In genomic region chr3:29081952-29082295, GRCm38 (mm10) we compare ENCODE assay signal across 9 mouse cellular contexts. TPM values are rescaled to one million over a fixed set of nuclear protein-coding genes. Genes with fewer than 3 reads are reported as not detected.
DNase-seq lines count a peak whose midpoint lies in the region; ATAC-seq and TF ChIP-seq lines count a peak whose summit lies in the region.
"Had no signal": no experiment of that assay in that cellular context is flagged by ENCODE, and none has a peak within 500 bp of the region (broad histone marks: within the 10 kb centered on the region; RNA-seq: fewer than 3 reads in every experiment).

Gene Egfem1 (plus strand): TSS chr3:29082023.

- peak within 1 kb of the TSS; percentile 59 for H3K4me3 ChIP-seq in heart, embryonic 13.5 days
- H3K4me3 ChIP-seq in bone marrow macrophage, adult 2 months (ENCODE audit: insufficient read depth, low read length): peak within 1 kb of the TSS; percentile 7
- H3K4me3 ChIP-seq in hindbrain, embryonic 12.5 days: peak within 1 kb of the TSS; percentile 57
- peak within 1 kb of the TSS; percentile 61 for H3K4me3 ChIP-seq in limb, embryonic 10.5 days
- peak within 1 kb of the TSS; percentile 47 for H3K4me3 ChIP-seq in stomach, embryonic 16.5 days (replicated peaks; ENCODE audit: low read length)

- no peak for TF ChIP-seq POLR2A in bone marrow macrophage, adult 2 months (IDR thresholded peaks at IDR 0.05; ENCODE audit: borderline replicate concordance, low read depth, low read length)

- peak within 1 kb of the TSS; percentile 52; the same call in 1 of the 2 replicates for H3K9ac ChIP-seq in heart, embryonic 13.5 days
- H3K9ac ChIP-seq in hindbrain, embryonic 12.5 days: peak within 1 kb of the TSS; percentile 53
- H3K9ac ChIP-seq in stomach, embryonic 16.5 days (ENCODE audit: low read length): no peak within 1 kb of the TSS

- ATAC-seq in heart, embryonic 13.5 days (ENCODE audit: extremely low read depth, insufficient number of reproducible peaks, low FRiP score, low TSS enrichment): no peak
- peak; percentile 58; the same call in 1 of the 2 replicates for ATAC-seq in hindbrain, embryonic 12.5 days (ENCODE audit: low FRiP score)
- ATAC-seq in stomach, embryonic 16.5 days (ENCODE audit: insufficient read depth, low FRiP score): no peak

- no peak within 1 kb of the TSS for H3K27ac ChIP-seq in heart, embryonic 13.5 days (replicated peaks)
- no peak within 1 kb of the TSS for H3K27ac ChIP-seq in bone marrow macrophage, adult 2 months (ENCODE audit: insufficient read depth, low read depth, low read length)
- no peak within 1 kb of the TSS for H3K27ac ChIP-seq in hindbrain, embryonic 12.5 days
- peak within 1 kb of the TSS; percentile 53; the same call in 1 of the 2 replicates for H3K27ac ChIP-seq in limb, embryonic 10.5 days
- H3K27ac ChIP-seq in stomach, embryonic 16.5 days (ENCODE audit: low read length): no peak within 1 kb of the TSS

- no peak for DNase-seq in heart, adult 8-10 months (ENCODE audit: low spot score)
- no peak for DNase-seq in limb, embryonic 10.5 days (ENCODE audit: low spot score)
- DNase-seq in ovary, adult 18-20 months (ENCODE audit: low spot score): no peak
- DNase-seq in T-cell, adult 2 months (ENCODE audit: low spot score): no peak

- H3K4me2 ChIP-seq in heart, embryonic 13.5 days: peak within 1 kb of the TSS; percentile 93
- H3K4me2 ChIP-seq in hindbrain, embryonic 12.5 days (replicated peaks): peak within 1 kb of the TSS; percentile 97
- peak within 1 kb of the TSS; percentile 81 for H3K4me2 ChIP-seq in stomach, embryonic 16.5 days (ENCODE audit: low read depth, low read length)

- no peak for TF ChIP-seq CTCF in bone marrow macrophage, adult 2 months (IDR thresholded peaks at IDR 0.05; ENCODE audit: low read depth, low read length)

- H3K36me3 ChIP-seq in heart, embryonic 13.5 days: no peaks in the 10 kb centered on the region
- no peaks in the 10 kb centered on the region for H3K36me3 ChIP-seq in hindbrain, embryonic 12.5 days
- no peaks in the 10 kb centered on the region for H3K36me3 ChIP-seq in limb, embryonic 10.5 days
- no peaks in the 10 kb centered on the region for H3K36me3 ChIP-seq in stomach, embryonic 16.5 days (ENCODE audit: control insufficient read depth, insufficient read depth, low read length)

- peaks cover 79% of the 10 kb centered on the region for H3K27me3 ChIP-seq in heart, embryonic 13.5 days (replicated peaks)
- peaks cover 34% of the 10 kb centered on the region for H3K27me3 ChIP-seq in hindbrain, embryonic 12.5 days
- H3K27me3 ChIP-seq in limb, embryonic 10.5 days (ENCODE audit: low read depth, poor library complexity, severe bottlenecking): peaks cover 78% of the 10 kb centered on the region
- H3K27me3 ChIP-seq in stomach, embryonic 16.5 days (ENCODE audit: control insufficient read depth, insufficient read depth, low read length): peaks cover 39% of the 10 kb centered on the region

- 8% methylated on average over 12 of the region's 12 CpGs for WGBS in heart, embryonic 13.5 days
- 4% methylated on average over 12 of the region's 12 CpGs for WGBS in hindbrain, embryonic 12.5 days
- WGBS in limb, embryonic 10.5 days: 7% methylated on average over 12 of the region's 12 CpGs
- WGBS in stomach, embryonic 16.5 days: 10% methylated on average over 12 of the region's 12 CpGs

- H3K4me1 ChIP-seq in heart, embryonic 13.5 days: peaks cover 20% of the 10 kb centered on the region
- no peaks in the 10 kb centered on the region for H3K4me1 ChIP-seq in bone marrow macrophage, adult 2 months (ENCODE audit: control insufficient read depth, insufficient read depth, low read length)
- peaks cover 7% of the 10 kb centered on the region for H3K4me1 ChIP-seq in hindbrain, embryonic 12.5 days
- peaks cover 20% of the 10 kb centered on the region for H3K4me1 ChIP-seq in limb, embryonic 10.5 days
- H3K4me1 ChIP-seq in stomach, embryonic 16.5 days (ENCODE audit: control insufficient read depth, insufficient read depth, low read length): peaks cover 7% of the 10 kb centered on the region; the same call in 1 of the 2 replicates

- no peaks in the 10 kb centered on the region for H3K9me3 ChIP-seq in heart, embryonic 13.5 days
- no peaks in the 10 kb centered on the region for H3K9me3 ChIP-seq in hindbrain, embryonic 12.5 days (replicated peaks)
- H3K9me3 ChIP-seq in limb, embryonic 10.5 days (replicated peaks): no peaks in the 10 kb centered on the region
- H3K9me3 ChIP-seq in stomach, embryonic 16.5 days (replicated peaks; ENCODE audit: control insufficient read depth, low read length): no peaks in the 10 kb centered on the region

RNA-seq across cellular contexts. Expression of gene Egfem1, which starts in this region (rescaled TPM):
- polyA plus RNA-seq in heart, embryonic 13.5 days (2015; fragmentation: Nextera tagmentation; extraction: Ambion mirVana): 0.35 and 0.38 TPM in 2 replicates
- under 1 TPM in 1 of 4 experiments, not detected in 3; 0.82 TPM for total RNA-seq in heart, adult 8-10 months (2022)
- not detected in 2 replicates for polyA plus RNA-seq in bone marrow macrophage, adult 2 months (2012; ENCODE audit: insufficient read depth, insufficient read length, missing spikeins)
- 4.9 and 5.1 TPM in 2 replicates for polyA plus RNA-seq in hindbrain, embryonic 12.5 days (2016; fragmentation: Nextera tagmentation; extraction: Ambion mirVana)
- 0.41 and 2.6 TPM in 2 replicates for polyA plus RNA-seq in limb, embryonic 10.5 days (2016; fragmentation: Nextera tagmentation; extraction: Ambion mirVana)
- 0.56 and 0.67 TPM in 2 replicates for polyA plus RNA-seq in stomach, embryonic 16.5 days (2015; fragmentation: Nextera tagmentation; extraction: Ambion mirVana)
- total RNA-seq: MEL had no signal

Comparison
In these comparisons a context has a peak if more than half of its experiments do, and no peak if none do; other contexts are left out.
1. H3K4me3 ChIP-seq: peak in every context shown above with its lines; median percentile 61 in limb, embryonic 10.5 days; 59 in heart, embryonic 13.5 days; 57 in hindbrain, embryonic 12.5 days; 47 in stomach, embryonic 16.5 days; 7 in bone marrow macrophage, adult 2 months.